Mouse (Mus musculus) embryonic facial prominence, embryonic 15.5 days (tissue): ENCODE data around the gene Tmem141. TPM values are rescaled to one million over a fixed set of nuclear protein-coding genes. Genes with fewer than 3 reads are reported as not detected.

Experiments used
- ATAC-seq: fragments of 200-750 bp; cut with Nextera tagmentation; 2 replicates; pipeline ENCODE4 v1.8.0; 2017; ENCODE audit warnings: low read depth, moderate TSS enrichment; ENCODE audit not compliant: insufficient number of reproducible peaks, low FRiP score, low TSS enrichment
- H3K27ac ChIP-seq: fragments of 300-500 bp; sonication (generic); replicated peaks from 2 replicates; pipeline ENCODE4 v1.5.1; 2015; ENCODE audit warnings: mild to moderate bottlenecking, inconsistent platforms
- H3K27me3 ChIP-seq: fragments of 300-500 bp; sonication (generic); 2 replicates; pipeline ENCODE4 v1.6.1; 2015; ENCODE audit warnings: inconsistent platforms
- H3K36me3 ChIP-seq: fragments of 300-500 bp; sonication (generic); 2 replicates; pipeline ENCODE4 v1.6.1; 2015; ENCODE audit warnings: mild to moderate bottlenecking, inconsistent platforms
- H3K4me1 ChIP-seq: fragments of 300-500 bp; sonication (generic); 2 replicates; pipeline ENCODE4 v1.6.1; 2015; ENCODE audit warnings: inconsistent platforms
- H3K4me2 ChIP-seq: fragments of 300-500 bp; sonication (generic); replicated peaks from 2 replicates; pipeline ENCODE4 v1.6.1; 2015; ENCODE audit warnings: mild to moderate bottlenecking, inconsistent platforms
- H3K4me3 ChIP-seq: fragments of 300-500 bp; sonication (generic); replicated peaks from 2 replicates; pipeline ENCODE4 v1.5.1; 2015; ENCODE audit warnings: mild to moderate bottlenecking, inconsistent platforms
- H3K9ac ChIP-seq: fragments of 300-500 bp; sonication (generic); 2 replicates; pipeline ENCODE4 v1.6.1; 2015; ENCODE audit warnings: inconsistent platforms
- H3K9me3 ChIP-seq: fragments of 300-500 bp; sonication (generic); replicated peaks from 2 replicates; pipeline ENCODE4 v1.6.1; 2016; ENCODE audit warnings: inconsistent platforms
- WGBS: fragments of 180-500 bp; shearing (Covaris S2); methylation state at CpG from one replicate; pipeline ENCODE4 v1.1.7; 2015; 5-methylcytosine and 5-hydroxymethylcytosine counted together
- polyA plus RNA-seq: library from polyadenylated mRNA; unstranded; fragments of >200 nt; fragmentation: Nextera tagmentation; extraction: Ambion mirVana; gene quantifications from 2 replicates; pipeline ENCODE4 v1.2.1, GENCODE M21; 2015

Gene Tmem141
- polyA plus RNA-seq, 1 experiment from 2014 or later, result 28.6 TPM

DNA sequence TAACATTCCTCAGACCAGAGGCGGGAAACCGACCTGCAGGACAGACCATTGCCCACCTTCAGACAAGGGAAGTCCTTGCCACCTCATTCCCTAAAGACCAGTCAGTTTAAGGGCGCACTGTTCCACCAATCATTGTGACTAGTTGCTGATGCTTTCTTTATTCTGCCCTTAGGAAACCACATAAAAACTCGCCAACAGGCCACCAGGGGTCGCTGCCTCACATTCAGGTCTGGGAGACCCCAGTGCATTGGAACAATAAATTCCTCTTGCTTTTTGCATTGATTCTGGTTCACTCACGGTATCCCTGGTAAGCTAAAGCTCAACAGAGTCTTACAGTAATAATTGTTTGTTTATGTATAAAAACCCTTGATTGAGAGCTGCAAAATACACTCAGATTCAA lies 18.1 kb upstream of the Tmem141 start:
- Histone ChIP-seq H3K4me2 (no peak overlapping the region), H3K9me3 (no peaks in the 10 kb centered on the region), H3K36me3 (no peaks in the 10 kb centered on the region), H3K4me3 (no peak overlapping the region), H3K9ac (no peak overlapping the region), H3K27me3 (no peaks in the 10 kb centered on the region), H3K4me1 (no peaks in the 10 kb centered on the region), H3K27ac (no peak overlapping the region)
- ATAC-seq, result no peak
- WGBS, result 19% methylated on average over 6 of the region's 6 CpGs

DNA sequence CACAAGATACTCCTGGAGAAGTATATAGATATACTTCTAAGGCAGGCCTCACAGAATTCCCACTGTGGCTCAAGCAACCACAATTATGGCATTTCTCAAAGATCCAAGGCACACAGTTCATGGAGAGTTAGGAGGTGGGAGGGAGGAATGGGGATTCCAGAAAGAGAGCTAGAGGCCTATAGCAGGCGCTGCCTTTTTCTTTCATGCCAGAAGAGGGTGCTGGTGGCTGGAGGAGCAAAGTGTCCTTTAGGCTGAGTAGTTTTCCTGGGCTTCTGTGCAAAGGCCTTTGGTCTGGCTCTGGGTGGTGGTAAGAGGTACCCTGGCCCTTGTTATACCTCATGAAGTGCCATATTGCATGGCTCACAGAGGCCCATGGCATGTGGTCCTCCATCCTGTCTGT lies 12.2 kb upstream of the Tmem141 start:
- H3K9ac ChIP-seq, result no peak overlapping the region
- H3K27ac ChIP-seq, result no peak overlapping the region
- no peaks in the 10 kb centered on the region for H3K4me1 ChIP-seq
- H3K4me2 ChIP-seq, result no peak overlapping the region
- no peak overlapping the region for H3K4me3 ChIP-seq
- no peak for ATAC-seq
- no peaks in the 10 kb centered on the region for H3K27me3 ChIP-seq
- H3K36me3 ChIP-seq, result no peaks in the 10 kb centered on the region
- 38% methylated on average over 1 of the region's 1 CpGs for WGBS
- no peaks in the 10 kb centered on the region for H3K9me3 ChIP-seq

DNA sequence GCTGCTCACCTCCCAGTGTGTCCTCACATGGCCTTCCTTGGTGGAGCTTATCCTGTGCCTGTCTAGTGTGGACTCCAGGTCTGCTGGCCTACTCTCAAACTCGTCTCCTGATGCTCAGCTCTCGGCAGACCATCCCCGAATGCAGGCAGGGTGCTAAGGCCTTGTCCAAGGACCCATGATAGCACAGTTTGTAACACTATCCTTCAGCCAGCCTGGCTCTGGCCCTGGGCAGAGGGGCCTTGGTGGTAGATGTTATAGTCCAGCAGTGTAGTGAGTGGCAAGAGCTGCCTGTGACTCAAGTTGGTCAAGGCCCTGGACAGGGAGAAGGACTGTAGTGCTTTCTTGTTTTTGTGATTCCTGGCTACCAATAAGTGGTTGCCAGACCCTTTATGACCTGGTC lies 11.8 kb upstream of the Tmem141 start:
- ATAC-seq, result no peak

DNA sequence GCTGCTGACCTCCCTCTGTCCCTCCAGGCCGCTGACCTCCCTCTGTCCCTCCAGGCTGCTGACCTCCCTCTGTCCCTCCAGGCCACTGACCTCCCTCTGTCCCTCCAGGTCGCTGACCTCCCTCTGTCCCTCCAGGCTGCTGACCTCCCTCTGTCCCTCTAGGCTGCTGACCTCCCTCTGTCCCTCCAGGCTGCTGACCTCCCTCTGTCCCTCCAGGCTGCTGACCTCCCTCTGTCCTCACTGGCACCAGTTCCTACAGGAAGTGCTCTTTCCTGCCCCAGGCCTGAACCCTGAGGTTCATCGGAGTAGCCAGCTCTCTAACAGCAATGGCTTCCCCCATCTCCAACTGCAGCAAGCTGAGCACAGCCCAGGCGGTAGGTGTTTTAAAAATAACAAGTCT lies 6.9 kb upstream of the Tmem141 start:
- H3K36me3 ChIP-seq, result no peaks in the 10 kb centered on the region
- 37% methylated on average over 4 of the region's 4 CpGs for WGBS
- ATAC-seq, result no peak

More for the DNA sequence above, 11.8 kb upstream of the Tmem141 start:
- Histone ChIP-seq H3K4me3 (no peak overlapping the region), H3K9me3 (no peaks in the 10 kb centered on the region), H3K36me3 (no peaks in the 10 kb centered on the region), H3K4me1 (no peaks in the 10 kb centered on the region), H3K27me3 (no peaks in the 10 kb centered on the region), H3K4me2 (no peak overlapping the region), H3K9ac (no peak overlapping the region), H3K27ac (no peak overlapping the region)
- WGBS, result 88% methylated on average over 3 of the region's 3 CpGs

GRCm38 (mm10) chr2:25627811-25628210 lies 6.0 kb upstream of the Tmem141 start, which contains the start of gene Fcna:
Gene Fcna, minus strand, starts transcription at chr2:25628030.
- no peak within 1 kb of the TSS for H3K4me3 ChIP-seq
- H3K27me3 ChIP-seq, result no peaks in the 10 kb centered on the region
- H3K9ac ChIP-seq, result no peak within 1 kb of the TSS
- no peaks in the 10 kb centered on the region for H3K4me1 ChIP-seq
- WGBS, result 66% methylated on average over 6 of the region's 6 CpGs
- no peak within 1 kb of the TSS for H3K27ac ChIP-seq
- no peak within 1 kb of the TSS for H3K4me2 ChIP-seq
- no peaks in the 10 kb centered on the region for H3K9me3 ChIP-seq
- ATAC-seq, result no peak
- H3K36me3 ChIP-seq, result no peaks in the 10 kb centered on the region

More for the DNA sequence above, 6.9 kb upstream of the Tmem141 start:
- H3K4me3 ChIP-seq, result no peak overlapping the region
- H3K4me2 ChIP-seq, result no peak overlapping the region
- H3K4me1 ChIP-seq, result no peaks in the 10 kb centered on the region
- H3K27me3 ChIP-seq, result no peaks in the 10 kb centered on the region
- no peak overlapping the region for H3K9ac ChIP-seq
- no peaks in the 10 kb centered on the region for H3K9me3 ChIP-seq
- H3K27ac ChIP-seq, result no peak overlapping the region

GRCm38 (mm10) chr2:25625986-25626385 lies 4.2 kb upstream of the Tmem141 start:
- no peaks in the 10 kb centered on the region for H3K36me3 ChIP-seq
- no peak overlapping the region for H3K4me3 ChIP-seq
- no peaks in the 10 kb centered on the region for H3K27me3 ChIP-seq
- H3K4me2 ChIP-seq, result no peak overlapping the region
- no peak overlapping the region for H3K9ac ChIP-seq
- H3K4me1 ChIP-seq, result peaks cover 14% of the 10 kb centered on the region
- no peak overlapping the region for H3K27ac ChIP-seq
- 72% methylated on average over 5 of the region's 5 CpGs for WGBS
- no peak for ATAC-seq
- no peaks in the 10 kb centered on the region for H3K9me3 ChIP-seq

DNA sequence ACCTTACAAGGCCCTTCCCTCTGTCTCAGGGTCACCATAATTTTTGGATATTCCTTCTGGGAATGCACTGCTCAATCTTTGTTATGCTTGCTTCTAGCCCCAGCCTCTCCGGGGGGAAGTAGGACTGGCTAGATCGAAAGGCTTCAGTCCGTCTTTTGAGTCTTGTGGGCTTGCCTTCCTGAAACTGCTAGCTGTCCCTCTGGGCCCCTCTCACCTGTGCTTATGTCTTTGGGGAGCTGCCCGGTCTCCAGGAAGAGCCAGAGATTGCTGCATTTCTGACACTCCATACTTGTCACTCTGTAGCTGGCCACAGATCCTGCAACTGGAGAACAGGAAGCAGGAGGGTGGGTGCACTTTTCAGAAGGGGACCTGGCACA lies 965 bp downstream of the Tmem141 start:
- peak overlapping the region; percentile 53; the same call in 1 of the 2 replicates for H3K4me3 ChIP-seq

DNA sequence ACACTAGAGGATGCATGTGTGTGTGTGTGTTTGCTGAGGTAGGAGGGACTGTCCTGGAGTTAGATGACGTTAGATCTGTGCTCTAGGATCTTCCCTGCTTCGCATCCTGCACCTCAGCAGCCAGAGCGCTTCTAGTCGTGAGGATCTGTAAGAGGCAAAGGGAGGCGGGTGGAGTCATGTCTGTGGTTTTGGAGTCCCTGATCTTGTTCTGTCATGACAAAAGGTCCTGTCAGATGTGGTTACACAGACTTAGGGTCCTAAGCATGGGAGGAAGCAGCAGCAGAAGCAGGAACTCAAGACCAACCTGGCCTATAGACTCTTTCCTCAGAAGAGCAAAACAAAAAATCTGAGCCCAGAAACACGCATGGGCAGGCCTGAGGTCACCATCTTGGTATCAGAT lies 1.4 kb downstream of the Tmem141 start:
- no peak overlapping the region; the same call in 1 of the 2 replicates for H3K4me2 ChIP-seq
- peaks cover 31% of the 10 kb centered on the region for H3K4me1 ChIP-seq
- H3K27ac ChIP-seq, result 0 out of 2 replicates have a peak overlapping the region, but pooled peaks have one; percentile 71
- H3K9me3 ChIP-seq, result no peaks in the 10 kb centered on the region
- no peak overlapping the region for H3K4me3 ChIP-seq
- H3K36me3 ChIP-seq, result no peaks in the 10 kb centered on the region
- no peak overlapping the region for H3K9ac ChIP-seq
- ATAC-seq, result no peak
- H3K27me3 ChIP-seq, result peaks cover 27% of the 10 kb centered on the region
- 55% methylated on average over 6 of the region's 6 CpGs for WGBS

More for the DNA sequence above, 965 bp downstream of the Tmem141 start:
- Histone ChIP-seq H3K4me1 (peaks cover 29% of the 10 kb centered on the region), H3K9me3 (no peaks in the 10 kb centered on the region), H3K36me3 (no peaks in the 10 kb centered on the region), H3K27ac (peak overlapping the region; percentile 71; the same call in 1 of the 2 replicates), H3K4me2 (peak overlapping the region; percentile 83), H3K27me3 (peaks cover 23% of the 10 kb centered on the region), H3K9ac (no peak overlapping the region)
- no peak for ATAC-seq
- 70% methylated on average over 4 of the region's 4 CpGs for WGBS

DNA sequence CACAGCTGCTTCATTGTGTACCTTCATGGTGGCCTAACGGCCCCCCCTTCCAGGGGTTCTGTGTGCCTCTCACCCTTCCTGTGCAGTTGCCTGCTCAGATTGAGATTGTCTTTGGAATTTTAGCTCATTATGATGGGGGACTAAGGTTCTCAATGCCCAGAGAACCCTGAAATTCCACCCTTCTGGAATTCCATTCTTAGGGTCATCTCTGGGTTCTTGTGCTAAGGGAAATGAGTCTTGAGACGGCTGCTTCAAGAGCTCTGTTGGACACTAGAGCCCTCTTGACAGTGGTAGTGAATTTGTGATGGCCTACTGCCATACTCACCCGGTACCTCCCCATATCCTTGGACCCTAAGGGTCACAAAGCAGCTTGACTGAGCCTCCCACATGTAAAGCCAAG lies 4.2 kb downstream of the Tmem141 start, which contains the start of gene Ccdc183:
TSS of gene Ccdc183 (minus strand) at position 101 of the 400 bp plus-strand sequence.
- no peak for ATAC-seq
- Histone ChIP-seq H3K9ac (no peak within 1 kb of the TSS), H3K9me3 (no peaks in the 10 kb centered on the region), H3K36me3 (no peaks in the 10 kb centered on the region), H3K4me2 (peak within 1 kb of the TSS; percentile 42; the same call in 1 of the 2 replicates), H3K27me3 (peaks cover 38% of the 10 kb centered on the region), H3K4me3 (no peak within 1 kb of the TSS), H3K4me1 (peaks cover 31% of the 10 kb centered on the region), H3K27ac (no peak within 1 kb of the TSS)
- WGBS, result 73% methylated on average over 3 of the region's 3 CpGs

- 15% methylated on average over 22 of the region's 22 CpGs for WGBS
- Histone ChIP-seq H3K4me2 (peak overlapping the region; percentile 42), H3K4me1 (peaks cover 21% of the 10 kb centered on the region), H3K27me3 (peaks cover 38% of the 10 kb centered on the region), H3K27ac (no peak overlapping the region), H3K9ac (no peak overlapping the region), H3K9me3 (no peaks in the 10 kb centered on the region), H3K4me3 (peak overlapping the region; percentile 11; the same call in 1 of the 2 replicates), H3K36me3 (no peaks in the 10 kb centered on the region)
- no peak for ATAC-seq
Observed at GRCm38 (mm10) chr2:25616398-25616797, 5.4 kb downstream of the Tmem141 start.

GRCm38 (mm10) chr2:25608671-25609070 lies 13.1 kb downstream of the Tmem141 start:
- H3K27me3 ChIP-seq, result no peaks in the 10 kb centered on the region
- ATAC-seq, result peak; percentile 11; the same call in 1 of the 2 replicates
- peak overlapping the region; percentile 100 for H3K4me3 ChIP-seq
- no peaks in the 10 kb centered on the region for H3K9me3 ChIP-seq
- peak overlapping the region; percentile 98; the same call in 1 of the 2 replicates for H3K9ac ChIP-seq
- H3K27ac ChIP-seq, result peak overlapping the region; percentile 97
- H3K36me3 ChIP-seq, result no peaks in the 10 kb centered on the region
- H3K4me1 ChIP-seq, result peaks cover 18% of the 10 kb centered on the region
- 61% methylated on average over 10 of the region's 10 CpGs for WGBS
- H3K4me2 ChIP-seq, result peak overlapping the region; percentile 62
